Mouse (Mus musculus): ENCODE measurements around the gene Vmn1r192. TPM values are rescaled to one million over a fixed set of nuclear protein-coding genes. Genes with fewer than 3 reads are reported as not detected.
"Not testable (repeated sequence)": the region's sequence is repeated elsewhere in the genome, so short reads cannot be mapped to it uniquely, and the experiment has no call there.

Gene Vmn1r192
- total RNA-seq (2012; rRNA removed) = not detected in 2 replicates

DNA sequence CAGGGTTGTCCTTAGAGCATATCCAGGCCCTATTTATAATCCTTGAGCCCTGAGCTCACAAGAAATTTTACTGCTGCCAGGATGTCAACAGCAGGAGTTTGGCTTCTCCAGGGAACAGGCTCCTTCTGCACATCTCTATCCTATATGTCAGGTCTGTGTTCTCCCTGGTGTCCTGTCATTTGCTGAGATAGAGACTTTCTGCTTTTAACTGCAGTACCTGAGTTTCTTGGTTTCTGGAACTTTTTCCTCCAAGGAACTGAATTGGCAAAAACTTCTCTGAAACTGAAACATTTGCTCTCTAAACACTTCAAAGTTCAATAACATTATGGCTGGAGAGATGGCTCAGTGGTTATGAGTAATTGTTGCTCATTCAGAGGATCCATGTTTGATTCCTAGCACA is at the start of gene Vmn1r192:
Vmn1r192 (minus strand) TSS at position 101 of the 400 bp plus-strand sequence.
- DNase-seq (ENCODE audit: low read depth, low spot score) = no peak
- Histone ChIP-seq H3K9ac (ENCODE audit: insufficient read depth, low read depth, low read length, poor library complexity, severe bottlenecking) (no peak within 1 kb of the TSS), H3K27ac (ENCODE audit: insufficient read depth, low read depth, low read length, poor library complexity, severe bottlenecking) (no peak within 1 kb of the TSS), H3K4me3 (ENCODE audit: insufficient read depth in 1 of 2, low read depth in 1 of 2, low read length in 2 of 2, poor library complexity in 1 of 2, severe bottlenecking in 1 of 2) (no peak within 1 kb of the TSS), H3K4me1 (ENCODE audit: control insufficient read depth in 2 of 2, insufficient read depth in 2 of 2, low read length in 2 of 2, poor library complexity in 1 of 2) (no peaks in the 10 kb centered on the region), H3K36me3 (ENCODE audit: control insufficient read depth, insufficient read depth, low read length, poor library complexity, severe bottlenecking) (no peaks in the 10 kb centered on the region), H3K9me3 (ENCODE audit: control insufficient read depth, insufficient read depth, low read depth, low read length) (no peaks in the 10 kb centered on the region)
- in situ Hi-C loops (cut with MboI; ENCODE audit: low sequenced_read_pairs in 2 of 2, unreplicated experiment in 2 of 2) = no loop called here
- TF ChIP-seq CHD2 (IDR thresholded peaks at IDR 0.05; ENCODE audit: low read depth, low read length) = no peak

DNA sequence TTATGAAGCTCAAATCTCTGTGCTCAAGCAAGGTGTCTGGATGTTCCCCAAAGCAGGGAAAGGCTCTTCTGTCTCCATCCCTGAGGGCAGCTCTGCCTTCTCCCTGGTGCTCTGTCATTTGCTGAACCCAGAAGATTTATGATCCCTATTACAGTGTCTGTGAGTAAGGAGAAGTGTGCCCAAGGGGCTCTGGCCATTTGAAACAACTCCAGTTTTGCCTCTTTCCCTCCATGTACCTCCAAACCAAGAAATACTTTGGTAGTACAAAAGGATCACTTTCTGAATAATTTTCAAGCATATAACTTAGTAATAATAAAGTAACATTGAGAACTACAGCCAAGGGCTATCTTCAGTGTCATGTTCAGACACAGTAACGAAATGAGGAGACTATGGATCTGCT is 32.1 kb upstream of the Vmn1r192 start, which contains the start of gene Vmn1r193:
Vmn1r193 (minus strand) TSS at position 101 of the 400 bp plus-strand sequence.
- H3K27ac ChIP-seq (ENCODE audit: insufficient read depth, low read depth, low read length, poor library complexity, severe bottlenecking); H3K9me3 ChIP-seq (ENCODE audit: control insufficient read depth, insufficient read depth, low read depth, low read length); H3K4me1 ChIP-seq (ENCODE audit: control insufficient read depth in 2 of 2, insufficient read depth in 2 of 2, low read length in 2 of 2, poor library complexity in 1 of 2); DNase-seq (ENCODE audit: low read depth, low spot score); in situ Hi-C loops (cut with MboI; ENCODE audit: low sequenced_read_pairs in 2 of 2, unreplicated experiment in 2 of 2); H3K4me3 ChIP-seq (ENCODE audit: insufficient read depth in 1 of 2, low read depth in 1 of 2, low read length in 2 of 2, poor library complexity in 1 of 2, severe bottlenecking in 1 of 2); H3K9ac ChIP-seq (ENCODE audit: insufficient read depth, low read depth, low read length, poor library complexity, severe bottlenecking); H3K36me3 ChIP-seq (ENCODE audit: control insufficient read depth, insufficient read depth, low read length, poor library complexity, severe bottlenecking): not testable (repeated sequence)

DNA sequence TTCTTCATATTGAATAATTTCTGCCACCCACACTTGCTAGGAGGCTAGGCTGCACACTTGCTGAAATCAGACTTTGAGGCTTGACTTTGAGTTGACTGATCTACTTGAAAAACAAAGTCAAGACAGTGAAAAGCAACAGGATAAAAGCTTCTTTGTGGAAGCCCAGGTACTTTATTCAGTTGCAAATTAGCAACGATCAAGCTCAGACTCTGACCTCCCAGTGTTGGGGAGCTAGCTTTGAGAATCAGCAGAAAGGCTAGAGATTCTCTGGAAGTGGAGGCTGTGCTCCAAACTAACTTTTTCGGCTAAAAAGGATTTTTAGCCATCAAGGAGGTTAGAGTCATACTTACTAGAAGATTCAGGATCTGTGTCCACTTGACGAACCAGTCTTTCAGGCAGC is 1.8 kb upstream of the Vmn1r192 start:
- H3K36me3 ChIP-seq (ENCODE audit: control insufficient read depth, insufficient read depth, low read length, poor library complexity, severe bottlenecking); H3K4me3 ChIP-seq (ENCODE audit: insufficient read depth in 1 of 2, low read depth in 1 of 2, low read length in 2 of 2, poor library complexity in 1 of 2, severe bottlenecking in 1 of 2); H3K9me3 ChIP-seq (ENCODE audit: control insufficient read depth, insufficient read depth, low read depth, low read length); H3K4me1 ChIP-seq (ENCODE audit: control insufficient read depth in 2 of 2, insufficient read depth in 2 of 2, low read length in 2 of 2, poor library complexity in 1 of 2); H3K9ac ChIP-seq (ENCODE audit: insufficient read depth, low read depth, low read length, poor library complexity, severe bottlenecking); H3K27ac ChIP-seq (ENCODE audit: insufficient read depth, low read depth, low read length, poor library complexity, severe bottlenecking); DNase-seq (ENCODE audit: low read depth, low spot score); in situ Hi-C loops (cut with MboI; ENCODE audit: low sequenced_read_pairs in 2 of 2, unreplicated experiment in 2 of 2): not testable (repeated sequence)

DNA sequence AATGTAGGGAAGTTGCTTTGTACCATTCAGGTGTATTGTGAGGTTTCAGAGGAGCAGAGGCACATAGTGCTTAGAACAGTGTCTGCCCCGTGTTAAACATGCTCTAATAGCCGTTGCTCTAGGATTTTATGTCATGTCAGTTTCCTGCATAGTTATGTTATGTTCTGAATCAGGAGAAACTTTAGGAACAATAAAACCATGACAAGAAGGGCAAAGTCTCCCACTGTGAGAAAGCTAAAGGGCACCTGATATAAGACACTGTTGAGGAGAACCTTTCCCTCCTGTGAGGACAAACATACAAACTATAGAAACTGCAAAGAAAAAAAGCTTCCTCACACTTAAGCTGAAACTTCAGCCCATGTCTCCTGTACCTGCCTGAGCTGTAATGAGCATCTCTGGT is 556 bp downstream of the Vmn1r192 start:
- Histone ChIP-seq H3K9me3 (ENCODE audit: control insufficient read depth, insufficient read depth, low read depth, low read length) (no peaks in the 10 kb centered on the region), H3K9ac (ENCODE audit: insufficient read depth, low read depth, low read length, poor library complexity, severe bottlenecking) (no peak overlapping the region), H3K4me3 (ENCODE audit: insufficient read depth in 1 of 2, low read depth in 1 of 2, low read length in 2 of 2, poor library complexity in 1 of 2, severe bottlenecking in 1 of 2) (no peak overlapping the region), H3K27ac (ENCODE audit: insufficient read depth, low read depth, low read length, poor library complexity, severe bottlenecking) (no peak overlapping the region), H3K36me3 (ENCODE audit: control insufficient read depth, insufficient read depth, low read length, poor library complexity, severe bottlenecking) (no peaks in the 10 kb centered on the region), H3K4me1 (ENCODE audit: control insufficient read depth in 2 of 2, insufficient read depth in 2 of 2, low read length in 2 of 2, poor library complexity in 1 of 2) (no peaks in the 10 kb centered on the region)
- DNase-seq (ENCODE audit: low read depth, low spot score) = no peak
- in situ Hi-C loops (cut with MboI; ENCODE audit: low sequenced_read_pairs in 2 of 2, unreplicated experiment in 2 of 2) = no loop called here
- no peak for TF ChIP-seq CHD2 (IDR thresholded peaks at IDR 0.05; ENCODE audit: low read depth, low read length)
- no peak for TF ChIP-seq ZC3H11A (IDR thresholded peaks at IDR 0.05; ENCODE audit: borderline replicate concordance, low read depth, low read length)
- TF ChIP-seq ZNF384 (IDR thresholded peaks at IDR 0.05; ENCODE audit: low read depth, low read length) = no peak
- TF ChIP-seq MAFK (IDR thresholded peaks at IDR 0.05; ENCODE audit: insufficient read depth, low read depth, low read length) = no peak
- TF ChIP-seq HCFC1 (IDR thresholded peaks at IDR 0.05; ENCODE audit: borderline replicate concordance, insufficient read depth, low read length) = no peak

DNA sequence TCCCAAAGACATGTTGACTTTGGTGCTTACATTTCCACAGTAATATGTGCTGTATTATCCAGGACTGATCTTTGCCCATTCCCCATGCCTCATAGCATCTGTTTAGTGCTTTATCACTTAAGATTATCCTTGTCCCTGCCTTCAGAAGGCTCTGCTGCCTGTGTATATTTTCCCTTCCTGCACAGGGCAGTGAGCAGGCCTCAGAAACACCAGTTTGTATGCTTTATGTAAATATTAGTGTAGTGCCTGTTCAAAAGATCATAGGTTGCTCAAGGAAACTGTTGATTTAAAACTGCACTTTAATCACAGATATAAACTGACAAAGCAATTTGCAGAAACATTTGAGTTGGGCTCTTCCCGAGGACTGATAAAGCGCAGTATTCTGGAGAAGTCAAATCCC is 1.6 kb downstream of the Vmn1r192 start:
- H3K4me1 ChIP-seq (ENCODE audit: control insufficient read depth in 2 of 2, insufficient read depth in 2 of 2, low read length in 2 of 2, poor library complexity in 1 of 2) = no peaks in the 10 kb centered on the region
- H3K27ac ChIP-seq (ENCODE audit: insufficient read depth, low read depth, low read length, poor library complexity, severe bottlenecking) = no peak overlapping the region
- in situ Hi-C loops (cut with MboI; ENCODE audit: low sequenced_read_pairs in 2 of 2, unreplicated experiment in 2 of 2) = no loop called here
- H3K4me3 ChIP-seq (ENCODE audit: insufficient read depth in 1 of 2, low read depth in 1 of 2, low read length in 2 of 2, poor library complexity in 1 of 2, severe bottlenecking in 1 of 2) = no peak overlapping the region
- TF ChIP-seq HCFC1 (IDR thresholded peaks at IDR 0.05; ENCODE audit: borderline replicate concordance, insufficient read depth, low read length) (no peak), ZC3H11A (IDR thresholded peaks at IDR 0.05; ENCODE audit: borderline replicate concordance, low read depth, low read length) (no peak), ZNF384 (IDR thresholded peaks at IDR 0.05; ENCODE audit: low read depth, low read length) (no peak)
- no peak overlapping the region for H3K9ac ChIP-seq (ENCODE audit: insufficient read depth, low read depth, low read length, poor library complexity, severe bottlenecking)
- DNase-seq (ENCODE audit: low read depth, low spot score) = no peak
- H3K36me3 ChIP-seq (ENCODE audit: control insufficient read depth, insufficient read depth, low read length, poor library complexity, severe bottlenecking) = no peaks in the 10 kb centered on the region
- H3K9me3 ChIP-seq (ENCODE audit: control insufficient read depth, insufficient read depth, low read depth, low read length) = no peaks in the 10 kb centered on the region
